Mouse (Mus musculus) retina, postnatal 7 days (tissue): ENCODE measurements around the gene Dynll1.
A peak's percentile ranks its signal among the peaks of the same experiment; 100 is the strongest.

ENCODE experiments used
- DNase-seq: peaks from one replicate; pipeline ENCODE4 v3.0.0-alpha.2; 2012; ENCODE audit warnings: low read depth, low spot score

The Dynll1 gene

GRCm38 (mm10) chr5:115300792-115301614 is at the start of gene Dynll1:
TSS of gene Dynll1 (minus strand) at chr5:115300999.
- peak; percentile 100 for DNase-seq

- DNase-seq, result no peak
Measured at GRCm38 (mm10) chr5:115349225-115349555, 48.4 kb upstream of the Dynll1 start.

GRCm38 (mm10) chr5:115348546-115349224 is 47.9 kb upstream of the Dynll1 start, which contains the start of gene Cox6a1:
TSS of gene Cox6a1 (minus strand) at chr5:115348981.
- peak; percentile 98 for DNase-seq

- DNase-seq, result peak; percentile 65
Measured at GRCm38 (mm10) chr5:115347564-115347963, 46.8 kb upstream of the Dynll1 start.

GRCm38 (mm10) chr5:115341314-115342165 is 40.7 kb upstream of the Dynll1 start:
- no peak for DNase-seq

GRCm38 (mm10) chr5:115340577-115341313 is 39.9 kb upstream of the Dynll1 start, which contains the start of the genes Gatc and Triap1:
TSS of gene Gatc (minus strand) at chr5:115341178.
TSS of gene Triap1 (plus strand) at chr5:115341225.
- DNase-seq, result peak; percentile 86

- DNase-seq, result no peak
Measured at GRCm38 (mm10) chr5:115340007-115340406, 39.2 kb upstream of the Dynll1 start.

GRCm38 (mm10) chr5:115333626-115334025 is 32.8 kb upstream of the Dynll1 start:
- DNase-seq, result no peak

GRCm38 (mm10) chr5:115330955-115331354 is 30.2 kb upstream of the Dynll1 start:
- DNase-seq, result no peak

- no peak for DNase-seq
Measured at GRCm38 (mm10) chr5:115327610-115328548, 27.1 kb upstream of the Dynll1 start.

GRCm38 (mm10) chr5:115326875-115327609 is 26.2 kb upstream of the Dynll1 start, which contains the start of gene Srsf9:
TSS of gene Srsf9 (plus strand) at chr5:115327177.
- DNase-seq, result peak; percentile 94

GRCm38 (mm10) chr5:115326256-115326831 is 25.5 kb upstream of the Dynll1 start:
- DNase-seq, result no peak

GRCm38 (mm10) chr5:115319004-115319940 is 18.5 kb upstream of the Dynll1 start:
- peak; percentile 51 for DNase-seq

GRCm38 (mm10) chr5:115317645-115318328 is 17.0 kb upstream of the Dynll1 start:
- DNase-seq, result no peak

GRCm38 (mm10) chr5:115316968-115317644 is 16.3 kb upstream of the Dynll1 start:
- no peak for DNase-seq

GRCm38 (mm10) chr5:115313668-115313943 is 12.8 kb upstream of the Dynll1 start:
- DNase-seq, result no peak
